Mouse (Mus musculus) kidney, postnatal 14 days (tissue): ENCODE measurements around the gene Apopt1.

Experiments used
- DNase-seq: peaks from one replicate; pipeline ENCODE4 v3.0.0; 2022; ENCODE audit warnings: mixed read lengths

Gene Apopt1

DNA sequence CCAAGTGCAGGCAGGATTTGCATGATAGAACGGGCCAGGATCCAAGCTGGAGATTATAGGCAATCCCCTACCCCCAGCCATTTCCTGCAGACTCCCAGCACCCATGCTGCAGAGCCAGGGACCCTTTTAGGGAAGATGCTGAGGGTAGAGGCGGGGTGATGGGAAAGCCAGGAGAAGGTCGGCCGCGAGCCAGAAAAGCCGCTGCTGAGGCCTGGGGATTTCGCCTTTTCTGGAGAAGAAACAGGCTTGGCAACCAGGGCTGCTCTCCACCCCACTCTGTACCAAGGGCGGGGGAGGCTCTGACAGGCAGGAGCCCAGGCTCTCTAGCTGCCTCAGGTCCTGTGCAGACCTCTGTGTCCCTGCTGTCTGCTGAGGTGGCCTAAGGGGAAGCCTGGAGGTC is 31.8 kb upstream of the Apopt1 start:
- DNase-seq, result no peak

DNA sequence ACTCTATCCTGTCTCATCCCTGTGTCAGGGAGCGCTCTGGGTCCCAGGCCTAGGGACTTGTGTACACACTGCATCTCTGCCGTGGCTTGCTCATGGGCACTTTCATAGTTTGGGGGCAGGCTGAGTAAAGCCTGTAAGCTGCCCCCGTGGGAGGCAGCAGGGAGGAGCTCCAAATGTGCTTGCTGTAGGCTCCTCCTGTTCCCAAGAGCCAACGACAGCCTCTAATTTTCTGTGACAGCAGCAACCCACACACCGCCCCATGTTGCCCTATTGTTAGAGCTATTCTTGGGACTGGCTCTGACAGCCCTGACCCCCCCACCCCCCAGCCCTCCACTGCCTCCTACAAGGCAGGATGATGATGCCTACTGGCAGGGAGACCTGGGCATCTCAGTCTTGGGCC is 31.1 kb upstream of the Apopt1 start:
- no peak for DNase-seq

DNA sequence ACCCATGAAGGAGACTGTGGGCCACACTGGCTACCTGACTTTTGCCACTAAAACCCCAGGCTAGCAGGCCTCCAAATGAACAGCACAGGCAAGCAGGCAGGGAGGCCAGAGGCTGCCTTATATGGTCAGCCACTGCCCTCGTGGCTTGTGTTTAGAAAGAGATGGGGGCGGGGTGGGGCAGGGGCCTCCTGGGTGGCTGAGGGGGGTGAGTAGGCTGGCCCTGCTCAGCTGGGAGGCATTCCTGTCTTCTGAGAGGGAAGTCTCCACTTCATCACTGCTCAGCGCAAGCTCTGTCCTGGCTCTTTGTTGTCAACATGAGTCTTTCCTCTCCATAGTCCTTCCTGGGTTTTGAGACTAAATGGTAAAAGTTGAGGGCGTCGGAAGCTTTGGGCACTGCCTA is 30.3 kb upstream of the Apopt1 start:
- DNase-seq, result no peak

DNA sequence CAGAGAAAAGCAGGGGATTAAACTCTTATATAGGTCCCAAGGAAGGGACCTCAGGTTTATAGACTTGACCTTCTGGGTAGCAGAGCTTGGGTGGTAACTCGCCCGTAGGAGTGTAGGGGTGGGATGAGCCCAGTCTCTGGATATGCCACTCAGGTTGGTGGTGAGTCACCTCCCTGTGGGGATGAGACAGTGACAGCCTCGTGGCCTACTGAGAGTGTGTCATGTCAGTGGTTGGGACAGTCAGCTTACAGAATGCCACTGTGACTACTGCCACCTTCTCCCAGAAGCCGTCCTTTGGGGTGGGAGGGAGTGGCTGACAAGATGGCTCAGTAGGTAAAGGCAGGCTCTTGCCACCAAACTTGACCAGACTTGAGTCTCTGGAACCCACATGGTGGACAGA is 26.7 kb upstream of the Apopt1 start:
- no peak for DNase-seq

DNA sequence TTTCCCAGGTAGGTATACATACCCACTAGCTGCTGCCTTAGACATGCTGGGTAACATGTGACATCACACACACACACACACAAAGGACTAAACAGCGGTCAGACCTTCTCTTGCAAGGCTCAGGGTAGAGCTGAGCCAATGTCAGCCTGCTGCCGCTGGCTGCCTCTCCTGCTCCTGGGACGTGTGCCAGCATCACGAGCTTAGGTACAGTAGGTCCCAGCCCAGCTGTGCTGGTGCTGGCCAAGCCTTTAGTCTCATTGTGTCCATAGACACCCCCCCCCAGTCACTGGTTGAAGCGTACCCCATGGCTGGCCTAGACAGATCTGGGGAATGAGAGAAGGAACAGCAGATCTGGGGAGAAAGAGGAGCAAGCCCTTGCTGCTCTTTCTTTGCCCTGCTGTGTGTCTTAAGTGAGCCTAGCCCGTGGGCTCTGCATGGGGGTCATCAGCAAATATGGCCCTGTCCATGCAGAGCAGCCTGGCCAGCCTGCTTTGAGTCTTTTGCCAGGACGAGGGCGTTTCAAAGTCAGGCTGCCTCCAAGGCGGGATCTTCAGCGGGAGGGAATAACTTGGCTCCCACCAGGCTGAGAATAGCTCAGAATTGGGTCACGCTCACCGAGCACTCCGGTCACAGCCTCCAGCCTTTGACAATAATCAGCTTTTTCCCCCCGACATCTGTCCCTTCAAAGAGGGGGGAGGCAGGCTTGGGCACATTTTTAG is 25.6 kb upstream of the Apopt1 start:
- DNase-seq, result peak; percentile 93

DNA sequence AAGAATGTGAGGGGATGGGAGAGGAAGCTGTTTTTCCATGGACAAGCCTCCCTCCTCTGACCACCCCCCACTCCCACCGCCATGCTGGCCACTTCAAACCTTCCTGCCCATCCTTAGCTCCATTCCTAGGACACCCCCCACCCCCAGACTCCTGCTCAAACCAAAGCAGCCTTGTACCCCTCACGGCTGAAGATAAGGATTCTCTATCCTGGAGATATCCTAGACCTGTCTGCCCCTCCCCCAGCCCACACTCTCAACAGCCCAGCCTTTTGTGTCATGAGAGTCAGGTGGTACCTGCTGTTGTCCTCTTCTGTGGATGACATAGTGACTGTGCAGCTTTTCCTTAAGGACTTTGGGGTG is 25.0 kb upstream of the Apopt1 start:
- no peak for DNase-seq

DNA sequence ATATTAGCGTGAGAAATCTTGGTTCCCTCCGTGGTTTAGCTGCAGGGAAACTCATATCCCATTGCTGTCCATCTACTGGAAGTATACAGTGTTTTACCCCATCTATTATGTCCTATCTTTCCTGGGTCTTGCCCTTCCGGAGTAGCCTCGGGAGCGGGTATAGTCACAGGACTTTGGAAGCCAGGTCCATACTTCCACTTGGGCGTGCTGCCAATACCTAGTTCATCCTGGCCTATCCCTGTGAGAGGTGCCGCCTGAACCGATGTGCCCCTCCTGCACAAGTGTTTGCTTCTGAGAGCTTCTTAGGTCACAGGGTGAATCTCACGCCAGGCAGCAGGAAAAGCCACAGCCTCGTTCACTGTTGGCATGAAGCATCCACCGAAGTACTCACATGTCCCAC is 23.6 kb upstream of the Apopt1 start:
- DNase-seq, result peak; percentile 85

DNA sequence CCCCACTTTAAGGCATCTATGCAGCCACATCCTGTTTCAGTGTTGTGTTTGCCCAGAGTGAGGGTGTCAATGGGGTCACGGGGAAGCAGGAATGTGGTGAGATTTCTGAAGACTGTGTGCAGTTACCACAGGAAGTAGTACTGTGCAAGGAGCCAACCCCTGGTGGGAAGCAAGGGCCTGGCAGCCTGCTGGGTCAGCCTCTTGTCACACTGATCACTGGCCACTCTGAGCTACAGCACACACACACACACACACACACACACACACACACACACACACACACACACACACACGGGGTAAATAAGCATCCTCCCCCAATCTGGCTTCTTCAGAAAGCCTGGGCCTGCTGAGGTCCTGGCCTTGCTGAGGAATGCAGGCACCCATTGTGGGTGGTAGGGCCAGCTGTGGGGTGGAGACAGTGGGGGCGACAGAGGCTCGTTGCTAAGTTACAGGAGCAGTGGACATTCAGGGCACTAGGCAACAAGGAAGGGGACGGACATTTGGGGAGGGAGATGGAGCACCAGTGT is 21.7 kb upstream of the Apopt1 start:
- DNase-seq, result peak; percentile 59

DNA sequence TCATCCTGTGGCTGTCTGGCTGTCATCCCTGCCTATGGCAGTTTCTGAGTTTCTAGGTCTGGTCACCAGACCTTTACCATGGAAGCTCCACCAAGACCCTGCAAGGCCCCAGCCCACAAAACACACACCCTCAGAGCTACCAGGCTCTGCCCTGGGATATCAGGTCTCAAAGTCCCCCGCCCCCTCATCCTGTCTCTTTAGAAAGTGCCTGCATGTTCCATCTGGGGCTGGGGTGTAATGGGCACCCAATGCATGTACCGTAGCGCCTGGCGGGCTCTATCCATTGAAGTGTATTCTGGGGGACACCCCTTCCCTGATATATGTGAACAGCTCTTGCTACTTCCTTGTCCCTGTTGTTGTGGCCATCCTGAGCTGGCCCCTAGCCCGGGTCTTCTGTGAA is 20.2 kb upstream of the Apopt1 start:
- no peak for DNase-seq

DNA sequence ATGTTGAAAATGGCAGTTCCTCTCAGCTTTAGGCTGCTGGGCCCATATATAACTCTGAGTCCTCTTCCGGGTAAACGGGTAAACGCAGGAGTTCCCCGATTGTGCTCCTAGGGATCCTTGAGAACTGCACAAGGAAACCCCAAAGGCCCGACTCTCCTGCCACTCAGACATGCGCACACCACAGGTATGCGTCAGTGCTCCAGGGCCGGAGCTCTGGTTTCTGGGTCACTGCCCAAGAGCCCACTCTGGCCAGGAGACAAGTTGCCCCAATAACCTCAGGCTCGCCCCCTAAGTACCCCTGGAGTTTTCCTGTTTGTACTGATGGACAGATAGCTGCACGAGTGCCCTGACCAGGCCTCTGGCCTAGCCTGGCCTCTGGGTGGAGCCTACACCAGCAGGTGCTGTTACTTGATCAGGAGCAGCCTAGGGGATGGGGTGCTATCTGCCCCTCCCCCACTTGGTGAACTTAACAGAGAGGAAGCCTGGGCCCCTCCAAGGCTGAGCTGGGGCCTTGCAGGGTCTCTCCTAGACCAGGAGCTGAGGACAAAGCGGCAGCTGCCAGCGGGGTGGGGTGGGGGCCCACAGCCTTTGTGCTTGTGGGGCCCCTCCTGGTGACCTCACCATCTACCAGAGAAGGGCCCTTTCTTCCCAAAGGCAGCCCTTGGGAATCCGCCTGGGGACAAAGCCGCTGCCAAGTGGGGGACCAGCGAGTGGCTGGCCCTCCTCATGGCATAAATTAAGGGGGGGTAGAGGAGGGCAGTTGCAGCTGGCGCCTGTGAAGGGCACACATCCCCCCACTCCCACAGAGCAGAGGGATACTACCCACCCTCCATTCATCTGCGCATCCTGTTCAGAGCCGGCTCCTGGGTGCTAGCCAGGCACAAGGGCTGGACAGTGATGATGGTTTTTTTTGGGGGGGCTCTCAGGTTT is 19.5 kb upstream of the Apopt1 start:
- peak; percentile 51 for DNase-seq

DNA sequence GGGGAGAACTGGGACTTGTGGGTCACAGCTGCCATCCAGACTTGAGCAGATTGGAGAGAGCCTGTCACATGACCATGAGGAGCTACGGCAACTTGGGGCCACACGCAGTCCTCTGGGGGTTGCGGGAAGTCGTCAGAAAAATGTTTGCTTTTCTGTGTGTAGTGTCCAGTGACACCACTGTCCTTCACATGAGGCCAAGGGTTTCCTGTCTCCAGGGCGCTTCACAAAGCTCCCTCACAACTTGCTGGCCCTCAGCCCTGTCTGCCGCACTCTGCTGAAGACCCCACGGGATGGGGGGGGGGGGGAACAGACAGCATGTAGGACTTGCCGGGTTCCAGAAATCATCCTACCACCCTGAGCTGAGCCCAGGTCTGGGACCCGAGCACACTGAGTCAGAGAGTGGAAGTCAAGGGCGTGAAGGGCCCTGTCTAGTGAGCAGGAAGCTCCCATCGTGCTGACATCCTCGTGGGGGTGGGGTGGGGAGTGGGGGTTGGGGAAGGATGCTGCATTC is 18.7 kb upstream of the Apopt1 start:
- DNase-seq, result peak; percentile 58

DNA sequence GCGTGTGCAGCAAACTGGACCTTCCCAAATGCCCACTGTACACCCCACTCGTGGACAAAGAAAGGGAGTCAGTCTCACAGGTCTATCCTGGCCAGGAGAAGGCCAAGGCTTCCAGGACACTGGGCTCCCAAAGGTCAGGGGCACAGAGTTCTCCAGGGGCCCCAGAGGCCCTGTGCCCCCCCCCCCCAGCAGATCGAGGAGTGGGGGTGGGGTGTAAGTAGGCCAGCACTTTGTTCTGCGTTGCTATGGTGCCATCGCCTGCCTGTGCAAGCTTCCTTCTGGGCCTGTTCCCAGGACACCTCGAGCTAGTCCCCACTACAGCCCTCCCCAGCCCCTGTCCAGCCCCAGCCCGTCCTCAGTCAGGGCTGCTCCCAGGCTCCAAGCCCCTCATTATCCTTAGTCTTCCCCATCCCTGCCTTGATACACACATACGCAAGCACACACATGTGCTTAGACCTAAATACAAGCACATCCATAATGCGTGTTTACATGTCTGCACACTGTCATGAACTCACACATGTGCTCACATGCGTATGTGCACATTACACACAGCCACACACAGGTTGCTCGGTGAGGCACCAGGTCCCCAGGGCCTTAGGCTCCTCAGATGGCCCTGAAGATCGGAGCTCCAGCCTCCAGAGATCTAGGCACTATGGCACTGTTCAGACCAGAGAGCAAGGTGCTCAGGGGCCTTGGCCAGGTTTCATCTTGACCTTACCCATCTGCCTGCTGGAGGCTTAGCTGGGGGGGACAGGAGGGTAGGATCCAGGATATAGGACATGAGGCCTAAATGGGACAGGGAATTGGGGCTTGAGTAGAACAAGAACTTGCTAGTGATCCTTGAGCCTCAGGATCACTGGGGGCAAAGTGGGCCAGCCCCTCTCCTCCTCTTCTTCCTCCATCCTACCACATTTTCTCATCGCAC is 17.9 kb upstream of the Apopt1 start:
- DNase-seq, result peak; percentile 28

DNA sequence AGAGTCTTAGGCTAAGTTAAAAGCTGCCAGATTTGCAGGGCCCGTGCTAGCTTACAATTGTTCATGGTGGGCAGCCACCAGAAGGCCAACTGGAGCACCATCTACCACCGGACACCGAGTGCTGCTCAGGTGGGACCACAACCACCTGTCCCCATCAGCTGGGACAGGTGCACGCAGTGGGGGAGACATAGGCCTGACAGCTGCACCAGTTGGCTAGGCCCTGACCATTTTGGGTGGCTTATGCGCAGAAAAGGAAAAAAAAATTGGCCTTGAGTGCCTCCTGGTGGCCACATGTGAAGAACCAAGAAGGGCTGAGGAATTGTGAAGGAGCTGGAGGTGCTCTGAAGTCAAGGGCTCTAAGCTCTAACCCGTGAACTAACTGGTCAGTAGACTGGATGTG is 16.8 kb upstream of the Apopt1 start:
- peak; percentile 81 for DNase-seq

DNA sequence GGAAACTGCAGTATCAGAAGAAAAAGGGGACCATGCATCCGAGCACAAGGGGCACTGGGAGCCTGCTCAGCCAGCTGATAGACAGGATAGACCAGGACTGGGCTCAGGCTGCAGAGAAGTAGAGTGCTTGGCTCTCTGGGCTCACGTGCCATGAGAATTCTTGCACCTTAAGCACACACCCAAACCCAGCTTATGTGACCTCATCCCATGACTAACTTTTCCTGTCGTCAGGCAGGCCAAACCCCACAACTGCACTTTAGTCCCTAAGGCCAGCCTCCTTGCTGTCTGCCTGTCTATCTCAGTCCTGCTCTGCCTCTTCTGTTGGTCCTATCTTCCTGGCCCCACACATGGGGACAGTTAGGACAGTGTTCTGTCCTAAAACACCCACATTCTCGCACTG is 15.4 kb upstream of the Apopt1 start:
- DNase-seq, result no peak

DNA sequence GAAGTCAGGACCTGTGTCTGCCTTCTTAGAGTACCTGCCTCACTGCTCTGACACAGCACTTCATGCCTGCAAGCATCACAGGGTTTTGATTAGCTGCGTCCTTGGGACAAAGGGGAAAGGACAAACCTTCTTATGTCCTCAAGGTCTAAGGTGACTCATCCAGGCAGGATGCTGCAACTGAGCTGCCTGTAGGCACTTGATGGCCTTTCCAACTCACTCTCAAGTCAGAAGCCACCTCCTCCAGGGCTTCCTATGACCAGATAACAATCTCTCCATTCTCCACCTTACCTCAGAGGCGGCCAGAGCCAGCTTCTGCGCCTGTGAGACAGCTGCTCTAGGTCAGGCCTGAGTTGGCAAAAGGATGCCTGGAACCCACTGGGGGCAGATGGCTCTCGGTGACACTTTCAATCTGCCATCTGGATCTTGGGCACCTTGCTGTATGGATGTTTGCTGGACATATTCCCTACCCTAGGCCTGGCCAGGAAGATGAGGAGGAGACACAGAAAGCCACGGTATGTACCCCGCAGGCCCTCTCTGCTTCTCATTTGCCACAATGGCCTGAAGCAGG is 14.6 kb upstream of the Apopt1 start:
- DNase-seq, result no peak

DNA sequence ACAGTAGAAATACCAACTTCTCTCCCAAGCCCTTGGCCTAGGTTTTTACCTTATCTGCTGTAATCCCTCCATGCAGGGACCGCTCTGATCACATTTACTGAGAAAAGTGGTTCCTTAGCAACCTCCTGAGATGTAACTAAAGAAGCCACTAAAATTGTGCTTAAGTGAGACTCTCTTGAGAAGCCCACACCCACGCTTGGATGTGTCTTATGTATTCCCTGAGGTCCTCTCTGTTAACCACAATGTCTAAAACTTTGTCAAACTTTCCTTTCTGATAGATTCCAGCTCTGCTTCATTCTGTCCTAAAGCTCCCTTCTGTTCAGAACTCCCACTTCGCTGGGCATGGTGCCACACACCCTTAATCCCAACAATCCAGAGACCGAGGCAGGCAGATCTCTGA is 13.5 kb upstream of the Apopt1 start:
- DNase-seq, result no peak

DNA sequence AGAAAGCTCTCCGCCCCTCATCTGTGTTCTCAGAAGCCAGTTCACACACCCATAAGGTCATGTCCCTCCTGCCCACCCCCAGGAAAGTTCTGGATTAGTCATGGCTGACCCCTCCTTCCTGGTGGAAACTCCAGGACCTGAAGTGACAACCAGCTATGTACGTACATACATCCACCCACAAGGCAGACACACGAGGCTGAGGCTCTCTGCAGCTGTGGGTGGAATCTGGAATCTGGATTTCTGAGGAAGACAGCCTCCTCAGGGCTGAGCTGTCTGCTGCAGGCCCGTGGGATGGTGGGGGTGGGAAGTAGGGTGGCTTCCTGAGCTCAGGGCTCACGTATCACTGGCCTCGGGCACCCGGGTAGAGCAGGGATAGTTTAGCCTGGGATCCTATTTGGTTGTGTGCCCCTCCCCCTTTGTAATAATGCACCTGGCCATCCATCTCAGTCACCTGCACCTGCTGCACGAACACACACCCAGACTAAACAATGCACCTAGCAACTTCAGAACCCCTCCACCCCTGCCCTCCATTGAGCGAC is 12.1 kb upstream of the Apopt1 start:
- no peak for DNase-seq

DNA sequence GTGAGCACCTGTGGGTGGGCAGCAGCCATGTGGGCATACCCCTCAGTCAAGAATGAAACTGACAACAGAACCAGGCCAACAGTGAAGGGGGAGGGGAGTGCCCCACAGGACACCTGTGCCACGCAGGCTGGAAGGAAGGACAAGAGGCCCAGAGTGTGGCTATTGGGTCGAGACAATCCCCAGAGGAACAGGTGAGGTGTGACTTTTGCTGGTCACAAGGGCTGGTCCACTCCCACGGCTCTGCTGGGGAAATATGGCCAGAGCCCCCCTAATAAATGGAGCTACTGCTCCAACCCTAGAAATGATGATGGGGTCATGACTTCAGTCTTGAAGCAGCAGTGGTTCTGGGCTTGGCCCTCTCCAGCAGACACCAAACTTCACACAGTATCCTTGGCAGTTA is 9.8 kb upstream of the Apopt1 start:
- no peak for DNase-seq

DNA sequence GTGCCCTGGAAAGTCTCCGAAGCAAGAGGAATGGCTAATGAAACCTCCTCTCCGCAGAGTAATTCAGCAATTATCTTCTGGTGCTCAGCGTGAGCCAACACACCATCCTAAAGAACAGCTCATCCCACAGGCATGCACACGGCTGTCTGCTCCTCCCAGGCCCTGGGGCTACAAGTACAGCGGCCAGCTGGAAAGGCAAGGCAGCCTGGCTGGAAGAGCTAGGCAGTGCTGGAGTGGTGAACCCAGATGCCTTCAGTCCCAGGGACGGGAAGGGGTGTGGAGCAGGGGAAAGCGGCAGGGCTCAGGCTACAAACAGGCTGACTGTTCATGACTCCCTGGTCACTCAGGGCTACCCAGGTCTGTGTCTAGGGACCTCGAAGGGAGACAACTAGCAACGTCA is 8.5 kb upstream of the Apopt1 start:
- DNase-seq, result peak; percentile 47

DNA sequence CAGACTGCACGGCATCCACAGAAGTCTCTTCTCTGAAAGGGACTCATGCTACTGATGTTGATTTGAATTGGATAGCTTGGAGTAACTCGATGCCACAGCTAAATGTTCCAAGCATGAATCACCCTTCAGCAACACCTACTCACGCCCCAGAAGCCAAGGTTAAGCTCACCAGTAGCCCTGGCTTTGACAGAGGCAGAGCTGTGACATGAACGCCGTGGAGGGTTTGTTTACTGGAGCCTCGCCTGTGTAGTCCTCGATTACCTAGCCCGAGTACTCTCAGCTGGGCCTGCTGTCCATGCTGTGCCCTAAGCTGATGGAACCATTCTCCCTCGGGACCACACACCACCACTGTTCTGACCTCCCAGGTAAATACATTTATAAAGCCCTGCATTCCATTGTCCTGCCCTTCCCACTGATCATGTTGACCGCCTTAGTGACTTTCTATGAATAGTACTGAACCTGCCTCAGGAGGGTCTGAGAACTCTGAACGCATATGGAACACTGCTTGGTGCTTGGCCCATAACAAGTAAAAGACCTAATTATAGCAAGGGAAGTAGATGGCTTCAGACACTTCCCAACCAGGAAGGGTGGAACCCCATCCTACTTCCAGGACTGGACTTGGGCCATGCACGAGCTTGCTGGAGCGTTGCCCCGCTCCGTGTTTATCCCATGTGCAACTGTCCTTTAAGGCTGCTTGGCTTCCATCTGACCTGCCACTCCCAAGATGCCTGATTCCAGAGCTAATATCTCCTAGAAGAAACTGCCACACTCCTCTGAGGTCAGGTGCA is 7.7 kb upstream of the Apopt1 start:
- DNase-seq, result peak; percentile 86

DNA sequence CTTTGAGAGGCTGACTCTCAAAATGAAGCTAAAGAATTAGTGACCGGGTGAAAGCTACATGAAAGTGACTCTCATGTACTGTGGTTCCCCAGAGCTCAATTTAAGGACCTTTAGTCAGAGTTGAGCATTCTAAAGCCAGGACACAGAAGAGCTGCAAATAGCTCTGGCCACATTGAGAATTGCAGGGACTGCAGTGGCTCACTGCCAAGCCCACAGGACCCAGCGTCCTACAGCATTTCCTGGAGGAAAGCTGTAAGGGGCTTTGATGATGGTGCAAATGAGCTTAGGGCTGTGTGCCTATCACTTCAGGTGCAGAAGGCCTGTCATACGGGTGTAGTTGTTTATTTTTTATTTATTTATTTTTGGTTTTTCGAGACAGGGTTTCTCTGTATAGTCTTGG is 4.9 kb upstream of the Apopt1 start:
- DNase-seq, result peak; percentile 53
